Mouse (Mus musculus) bone marrow macrophage, adult 2 months (primary cell): Measurements from ENCODE around the gene Macrod2.
A peak's percentile ranks its signal among the peaks of the same experiment; 100 is the strongest.

Experiments used
- CTCF ChIP-seq: IDR thresholded peaks from 2 replicates; pipeline ENCODE4 v1.5.1; 2012; ENCODE audit warnings: low read depth, mild to moderate bottlenecking, low read length, moderate library complexity
- POLR2A ChIP-seq: IDR thresholded peaks from 2 replicates; pipeline ENCODE4 v1.6.1; 2012; ENCODE audit warnings: mild to moderate bottlenecking, low read depth, low read length, borderline replicate concordance

GRCm38 (mm10) chr2:140926922-140927321, 531.8 kb downstream of the Macrod2 start:
- TF ChIP-seq POLR2A (no peak), CTCF (0 out of 2 replicates have a peak, but pooled peaks have one; percentile 11)
